In genomic region chr5:89221658-89222057, GRCm38 (mm10) we compare ENCODE assay signal across 9 mouse cellular contexts.
A peak's percentile ranks its signal among the peaks of the same experiment; 100 is the strongest.
DNase-seq lines count a peak whose midpoint lies in the region; ATAC-seq lines count a peak whose summit lies in the region.
"Had no signal": no experiment of that assay in that cellular context is flagged by ENCODE, and none has a peak within 500 bp of the region (broad histone marks: within the 10 kb centered on the region; RNA-seq: fewer than 3 reads in every experiment).

No protein-coding gene starts in this region.

- no peaks in the 10 kb centered on the region for H3K4me1 ChIP-seq in liver, embryonic 11.5 days (replicated peaks; ENCODE audit: control insufficient read depth, insufficient read depth, low read length)

- H3K4me2 ChIP-seq in liver, embryonic 11.5 days: no peak overlapping the region

- no peak overlapping the region for H3K27ac ChIP-seq in liver, embryonic 11.5 days (ENCODE audit: low read depth, low read length)

- H3K27me3 ChIP-seq in liver, embryonic 11.5 days (replicated peaks; ENCODE audit: control insufficient read depth, insufficient read depth, low read length): no peaks in the 10 kb centered on the region

- no peak overlapping the region for H3K9ac ChIP-seq in liver, embryonic 11.5 days (ENCODE audit: low read depth, low read length)

- no peak for ATAC-seq in liver, embryonic 11.5 days (replicated peaks; ENCODE audit: low FRiP score)

- WGBS in liver, embryonic 11.5 days: 50% methylated on average over 1 of the region's 1 CpGs

- peak; percentile 26 to 40 for DNase-seq in cerebellum, postnatal 4 days (ENCODE audit: low spot score in 2 of 2)
- DNase-seq in cerebellum, adult 9-11 months: no peak
- peak; percentile 15 for DNase-seq in liver
- DNase-seq in liver, embryonic 11.5 days (ENCODE audit: low spot score): no peak
- DNase-seq in embryo, embryonic 10 days (ENCODE audit: low spot score): peak; percentile 64
- DNase-seq in kidney, postnatal 25 days: peak; percentile 23 to 48
- DNase-seq in naive thymus-derived CD4-positive, alpha-beta T cell, adult 2 months (ENCODE audit: low read depth): peak; percentile 23
- no peak for DNase-seq in adrenal gland, postnatal 25 days

- peaks cover 3% of the 10 kb centered on the region; the same call in 1 of the 2 replicates for H3K36me3 ChIP-seq in liver, embryonic 11.5 days (ENCODE audit: control insufficient read depth, insufficient read depth, low read length)
- H3K36me3 ChIP-seq: G1E had no signal

- H3K4me3 ChIP-seq in liver, embryonic 11.5 days (ENCODE audit: low read depth, low read length): no peak overlapping the region

- no peaks in the 10 kb centered on the region for H3K9me3 ChIP-seq in liver, embryonic 11.5 days (ENCODE audit: control insufficient read depth, low read length)

Comparison
In these comparisons a context has a peak if more than half of its experiments do, and no peak if none do; other contexts are left out.
1. DNase-seq: peak in cerebellum, postnatal 4 days (2 of 2), liver (single experiment), embryo, embryonic 10 days (single experiment), kidney, postnatal 25 days (2 of 2) and naive thymus-derived CD4-positive, alpha-beta T cell, adult 2 months (single experiment); none in cerebellum, adult 9-11 months (single experiment), liver, embryonic 11.5 days (single experiment) and adrenal gland, postnatal 25 days (single experiment).